Mouse (Mus musculus) retina, postnatal 7 days (tissue): ENCODE results near the gene Cep41.

Experiments
- DNase-seq: peaks from one replicate; pipeline ENCODE4 v3.0.0-alpha.2; 2012; ENCODE audit warnings: low read depth, low spot score

Cep41 gene

GRCm38 (mm10) chr6:30693350-30693991, at the start of gene Cep41:
TSS of gene Cep41 (minus strand) at chr6:30693749.
- peak; percentile 95 for DNase-seq

- no peak for DNase-seq
Observed at GRCm38 (mm10) chr6:30739177-30739747, 45.7 kb upstream of the Cep41 start.

- no peak for DNase-seq
Observed at GRCm38 (mm10) chr6:30738464-30739006, 45.0 kb upstream of the Cep41 start.

- no peak for DNase-seq
Observed at GRCm38 (mm10) chr6:30737548-30738463, 44.3 kb upstream of the Cep41 start.

GRCm38 (mm10) chr6:30736864-30737547, 43.5 kb upstream of the Cep41 start:
- peak; percentile 61 for DNase-seq

GRCm38 (mm10) chr6:30736372-30736762, 42.8 kb upstream of the Cep41 start:
- DNase-seq, result no peak

GRCm38 (mm10) chr6:30735728-30736371, 42.3 kb upstream of the Cep41 start:
- no peak for DNase-seq

- no peak for DNase-seq
Observed at GRCm38 (mm10) chr6:30734988-30735727, 41.6 kb upstream of the Cep41 start.

- DNase-seq, result no peak
Observed at GRCm38 (mm10) chr6:30734465-30734864, 40.9 kb upstream of the Cep41 start.

- DNase-seq, result no peak
Observed at GRCm38 (mm10) chr6:30732571-30733130, 39.1 kb upstream of the Cep41 start.

- no peak for DNase-seq
Observed at GRCm38 (mm10) chr6:30730301-30730971, 36.9 kb upstream of the Cep41 start.

- DNase-seq, result no peak
Observed at GRCm38 (mm10) chr6:30723331-30723730, 29.8 kb upstream of the Cep41 start, which contains the start of gene Mest. TSS of gene Mest (plus strand) at chr6:30723547.

- DNase-seq, result no peak
Observed at GRCm38 (mm10) chr6:30722385-30723164, 29.0 kb upstream of the Cep41 start.

GRCm38 (mm10) chr6:30716796-30717195, 23.2 kb upstream of the Cep41 start:
- no peak for DNase-seq

- DNase-seq, result no peak
Observed at GRCm38 (mm10) chr6:30714891-30715471, 21.4 kb upstream of the Cep41 start.

- DNase-seq, result no peak
Observed at GRCm38 (mm10) chr6:30713896-30714295, 20.3 kb upstream of the Cep41 start.

- DNase-seq, result no peak
Observed at GRCm38 (mm10) chr6:30713455-30713854, 19.9 kb upstream of the Cep41 start.

- DNase-seq, result no peak
Observed at GRCm38 (mm10) chr6:30712484-30712883, 18.9 kb upstream of the Cep41 start.
